Mouse (Mus musculus) MEL (cell line): ENCODE results near the gene 9530003J23Rik. TPM values are rescaled to one million over a fixed set of nuclear protein-coding genes. Genes with fewer than 3 reads are reported as not detected.

Experiments
- DNase-seq: peaks from one replicate; pipeline ENCODE4 v3.0.0; 2011; ENCODE audit warnings: low read depth, low spot score
- H3K27ac ChIP-seq: 2 replicates; pipeline ENCODE4 v1.5.1; 2012; ENCODE audit warnings: low read depth, mild to moderate bottlenecking, control low read depth, low read length, moderate library complexity; ENCODE audit not compliant: control insufficient read depth
- H3K27me3 ChIP-seq, 2 experiments: fragments of 150-350 bp in 1 of 2; sonication (generic) in 1 of 2; 2 replicates each; pipeline ENCODE4 v1.6.1; 2012; ENCODE audit warnings: low read length in 2 of 2, mild to moderate bottlenecking in 2 of 2, improper control_type of control experiment in 1 of 2, moderate library complexity in 1 of 2; ENCODE audit not compliant: insufficient read depth in 2 of 2, control insufficient read depth in 1 of 2
- H3K36me3 ChIP-seq, 2 experiments: 2 replicates each; pipeline ENCODE4 v1.6.1; 2012 to 2014; ENCODE audit warnings: low read length in 2 of 2, improper control_type of control experiment in 1 of 2, inconsistent platforms in 1 of 2, mild to moderate bottlenecking in 1 of 2; ENCODE audit not compliant: insufficient read depth in 2 of 2, control insufficient read depth in 1 of 2
- H3K4me1 ChIP-seq, 2 experiments: fragments of 150-350 bp in 1 of 2; sonication (generic) in 1 of 2; 2 replicates each; pipeline ENCODE4 v1.6.1; 2012; ENCODE audit warnings: low read length in 2 of 2, improper control_type of control experiment in 1 of 2, mild to moderate bottlenecking in 1 of 2; ENCODE audit not compliant: insufficient read depth in 2 of 2, control insufficient read depth in 1 of 2
- H3K4me3 ChIP-seq, 2 experiments: fragments of 150-350 bp in 1 of 2; sonication (generic) in 1 of 2; 2 replicates each; pipeline ENCODE4 v1.5.1; 2012; ENCODE audit warnings: low read depth in 2 of 2, low read length in 2 of 2, mild to moderate bottlenecking in 2 of 2, moderate library complexity in 2 of 2, control low read depth in 1 of 2, improper control_type of control experiment in 1 of 2; ENCODE audit not compliant: control insufficient read depth in 1 of 2, insufficient read depth in 1 of 2
- H3K79me2 ChIP-seq: 2 replicates; pipeline ENCODE4 v1.6.1; 2012; ENCODE audit warnings: mild to moderate bottlenecking, low read length, moderate library complexity; ENCODE audit not compliant: control insufficient read depth, poor library complexity, insufficient read depth
- H3K9ac ChIP-seq: 2 replicates; pipeline ENCODE4 v1.6.1; 2012; ENCODE audit warnings: low read depth, mild to moderate bottlenecking, control low read depth, low read length, moderate library complexity; ENCODE audit not compliant: control insufficient read depth, poor library complexity, severe bottlenecking
- H3K9me3 ChIP-seq: fragments of 150-350 bp; sonication (generic); replicated peaks from 2 replicates; pipeline ENCODE4 v1.6.1; 2012; ENCODE audit warnings: mild to moderate bottlenecking, low read length, improper control_type of control experiment, moderate library complexity; ENCODE audit not compliant: insufficient read depth
- BHLHE40 ChIP-seq: IDR thresholded peaks from 2 replicates; pipeline ENCODE4 v1.6.1; 2012; ENCODE audit warnings: low read depth, mild to moderate bottlenecking, inconsistent platforms, low read length, improper control_type of control experiment, borderline replicate concordance
- CTCF ChIP-seq, 3 experiments: IDR thresholded peaks in 2 of 3; conservative IDR thresholded peaks in 1 of 3; 2 replicates each; pipeline ENCODE4 v1.5.1; 2011 to 2012; ENCODE audit warnings: low read length in 3 of 3, low read depth in 2 of 3, mild to moderate bottlenecking in 2 of 3, improper control_type of control experiment in 1 of 3, inconsistent platforms in 1 of 3, mixed read lengths in 1 of 3, moderate library complexity in 1 of 3; ENCODE audit not compliant: control insufficient read depth in 1 of 3, insufficient read depth in 1 of 3, poor library complexity in 1 of 3, severe bottlenecking in 1 of 3
- ELF1 ChIP-seq: IDR thresholded peaks from 2 replicates; pipeline ENCODE4 v1.6.1; 2014; ENCODE audit warnings: low read depth, mild to moderate bottlenecking, inconsistent platforms, low read length, improper control_type of control experiment, moderate library complexity
- EP300 ChIP-seq, 2 experiments: IDR thresholded peaks; 2 replicates each; pipeline ENCODE4 v1.6.1; 2011; ENCODE audit warnings: improper control_type of control experiment in 2 of 2, low read length in 2 of 2, low read depth in 1 of 2, mild to moderate bottlenecking in 1 of 2
- GATA1 ChIP-seq: IDR thresholded peaks from 2 replicates; pipeline ENCODE4 v1.6.1; 2011; ENCODE audit warnings: low read depth, low read length, improper control_type of control experiment
- HCFC1 ChIP-seq: IDR thresholded peaks from 2 replicates; pipeline ENCODE4 v1.6.1; 2012; ENCODE audit warnings: low read depth, mild to moderate bottlenecking, inconsistent platforms, low read length, improper control_type of control experiment, moderate library complexity
- JUND ChIP-seq: IDR thresholded peaks from 2 replicates; pipeline ENCODE4 v1.6.1; 2011; ENCODE audit warnings: low read depth, mild to moderate bottlenecking, improper control_type of control experiment, low read length
- KAT2A ChIP-seq: conservative IDR thresholded peaks from 2 replicates; pipeline ENCODE4 v1.6.1; 2012; ENCODE audit warnings: low read depth, low read length, improper control_type of control experiment, inconsistent platforms
- MAFK ChIP-seq: IDR thresholded peaks from 2 replicates; pipeline ENCODE4 v1.6.1; 2011; ENCODE audit warnings: low read depth, mild to moderate bottlenecking, low read length, improper control_type of control experiment, borderline replicate concordance
- MAX ChIP-seq: IDR thresholded peaks from 2 replicates; pipeline ENCODE4 v1.6.1; 2011; ENCODE audit warnings: low read length, improper control_type of control experiment
- MEF2A ChIP-seq: IDR thresholded peaks from 2 replicates; pipeline ENCODE4 v1.6.1; 2014; ENCODE audit warnings: low read depth, mild to moderate bottlenecking, inconsistent platforms, low read length, improper control_type of control experiment; ENCODE audit not compliant: poor library complexity, insufficient replicate concordance, severe bottlenecking; ENCODE audit errors: extremely low read depth
- MXI1 ChIP-seq: IDR thresholded peaks from 2 replicates; pipeline ENCODE4 v1.6.1; 2011; ENCODE audit warnings: mild to moderate bottlenecking, low read depth, low read length, improper control_type of control experiment
- MYB ChIP-seq: IDR thresholded peaks from 2 replicates; pipeline ENCODE4 v1.6.1; 2011; ENCODE audit warnings: mild to moderate bottlenecking, low read depth, low read length, improper control_type of control experiment
- MYC ChIP-seq: IDR thresholded peaks from 2 replicates; pipeline ENCODE4 v1.6.1; 2011; ENCODE audit warnings: low read depth, mild to moderate bottlenecking, low read length, improper control_type of control experiment, moderate library complexity
- NELFE ChIP-seq: IDR thresholded peaks from 2 replicates; pipeline ENCODE4 v1.6.1; 2011; ENCODE audit warnings: low read depth, low read length, improper control_type of control experiment
- NRF1 ChIP-seq: IDR thresholded peaks from 2 replicates; pipeline ENCODE4 v1.6.1; 2014; ENCODE audit warnings: low read depth, mild to moderate bottlenecking, inconsistent platforms, low read length, improper control_type of control experiment, moderate library complexity; ENCODE audit not compliant: poor library complexity, insufficient read depth, severe bottlenecking
- POLR2AphosphoS2 ChIP-seq: IDR thresholded peaks from 2 replicates; pipeline ENCODE4 v1.6.1; 2011; ENCODE audit warnings: low read length, improper control_type of control experiment
- RAD21 ChIP-seq: IDR thresholded peaks from 2 replicates; pipeline ENCODE4 v1.6.1; 2011; ENCODE audit warnings: mild to moderate bottlenecking, low read depth, low read length, improper control_type of control experiment
- TBP ChIP-seq: IDR thresholded peaks from 2 replicates; pipeline ENCODE4 v1.8.0; 2011; ENCODE audit warnings: low read depth, low read length, improper control_type of control experiment
- UBTF ChIP-seq: IDR thresholded peaks from 2 replicates; pipeline ENCODE4 v1.6.1; 2012; ENCODE audit warnings: low read depth, mild to moderate bottlenecking, inconsistent platforms, low read length, improper control_type of control experiment, moderate library complexity, borderline replicate concordance; ENCODE audit not compliant: insufficient read depth
- ZC3H11A ChIP-seq: IDR thresholded peaks from 2 replicates; pipeline ENCODE4 v1.6.1; 2012; ENCODE audit warnings: low read depth, mild to moderate bottlenecking, inconsistent platforms, low read length, improper control_type of control experiment
- ZKSCAN1 ChIP-seq: IDR thresholded peaks from 2 replicates; pipeline ENCODE4 v1.6.1; 2012; ENCODE audit warnings: low read depth, mild to moderate bottlenecking, inconsistent platforms, low read length, improper control_type of control experiment, moderate library complexity
- polyA plus RNA-seq, 2 experiments: library from polyadenylated mRNA; stranded (reverse) in 1 of 2; unstranded in 1 of 2; fragments of >175 nt in 1 of 2; fragments of >200 nt in 1 of 2; gene quantifications; 2 replicates each; pipeline versions ENCODE4 v1.2.1 to v1.2.4; 2012; ENCODE audit warnings: low replicate concordance in 2 of 2, low read depth in 1 of 2; ENCODE audit not compliant: insufficient read length in 2 of 2, insufficient read depth in 1 of 2, missing spikeins in 1 of 2
- total RNA-seq: library from RNA; depleted of rRNA; stranded (reverse); fragments of 300-350 nt; gene quantifications from 2 replicates; pipeline ENCODE4 v1.2.3, GENCODE M21; 2012

The 9530003J23Rik gene
- total and polyA plus RNA-seq, 3 experiments = not detected

- peaks cover 2 to 7% of the 10 kb centered on the region in 2 experiments for H3K27me3 ChIP-seq
- TF ChIP-seq HCFC1 (no peak), UBTF (no peak), JUND (no peak), MYC (no peak), POLR2AphosphoS2 (no peak), RAD21 (no peak; the same call in 1 of the 2 replicates), TBP (no peak), MAFK (no peak), CTCF (IDR thresholded peaks at IDR 0.05 in 2 of 3, conservative IDR thresholded peaks at IDR 0.05 in 1 of 3; ENCODE audit: control insufficient read depth in 1 of 3, insufficient read depth in 1 of 3, low read depth in 2 of 3, low read length in 3 of 3, poor library complexity in 1 of 3, severe bottlenecking in 1 of 3) (no peak), MYB (no peak), KAT2A (no peak), NELFE (no peak), ZC3H11A (no peak), ELF1 (no peak)
- no peaks in the 10 kb centered on the region for H3K36me3 ChIP-seq
- H3K4me1 ChIP-seq = no peaks in the 10 kb centered on the region
- no peak for DNase-seq
- no peaks in the 10 kb centered on the region for H3K9me3 ChIP-seq
- H3K27ac ChIP-seq = no peak overlapping the region
- no peak overlapping the region for H3K9ac ChIP-seq
- no peak overlapping the region for H3K4me3 ChIP-seq
- H3K79me2 ChIP-seq = no peaks in the 10 kb centered on the region
Observed at GRCm38 (mm10) chr10:117203558-117203981, 34.9 kb downstream of the 9530003J23Rik start.

- no peaks in the 10 kb centered on the region for H3K36me3 ChIP-seq
- TF ChIP-seq BHLHE40 = no peak
- TF ChIP-seq EP300 (IDR thresholded peaks at IDR 0.05; ENCODE audit: low read depth in 1 of 2, low read length in 2 of 2) = no peak
- TF ChIP-seq GATA1 = no peak
- TF ChIP-seq MAX = no peak
- no peak for TF ChIP-seq MXI1
- no peak for TF ChIP-seq HCFC1
- TF ChIP-seq MEF2A = no peak
- no peak for TF ChIP-seq ZKSCAN1
- TF ChIP-seq NRF1 = no peak
- no peak for TF ChIP-seq MAFK
- no peak overlapping the region for H3K4me3 ChIP-seq
- H3K27me3 ChIP-seq = peaks cover 2 to 11% of the 10 kb centered on the region in 2 experiments
- H3K4me1 ChIP-seq = no peaks in the 10 kb centered on the region
- H3K27ac ChIP-seq = no peak overlapping the region
- no peaks in the 10 kb centered on the region for H3K79me2 ChIP-seq
- H3K9me3 ChIP-seq = no peaks in the 10 kb centered on the region
- DNase-seq = no peak
- no peak overlapping the region for H3K9ac ChIP-seq
Observed at GRCm38 (mm10) chr10:117202981-117203557, 35.4 kb downstream of the 9530003J23Rik start.
